Mouse (Mus musculus): ENCODE measurements around the gene Atp8b3. TPM values are rescaled to one million over a fixed set of nuclear protein-coding genes. Genes with fewer than 3 reads are reported as not detected.

Gene Atp8b3
- polyA plus RNA-seq, 1 experiment from 2014 or later = 0.37 TPM

DNA sequence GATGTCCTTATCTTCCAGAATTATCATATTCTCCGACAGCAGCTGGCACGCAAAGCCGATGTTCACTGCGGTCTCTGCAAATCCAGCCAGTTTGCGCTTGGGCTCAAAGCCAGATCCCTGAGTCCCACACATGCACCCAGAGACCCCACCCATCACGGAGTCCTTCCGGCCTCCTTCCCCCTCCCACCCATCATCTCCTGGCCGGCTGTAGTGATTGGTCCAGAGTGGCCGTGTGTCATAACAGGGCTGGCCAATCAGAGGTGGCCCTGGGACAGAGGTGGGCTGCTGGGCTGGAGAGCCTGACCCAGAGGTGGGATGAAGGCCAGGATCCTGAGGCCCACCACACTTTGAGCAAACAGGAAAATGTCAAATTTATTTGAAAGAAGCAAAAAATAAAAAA, 12.8 kb downstream of the Atp8b3 start:
- Histone ChIP-seq H3K27ac (replicated peaks; ENCODE audit: low read depth, low read length) (no peak overlapping the region), H3K4me3 (ENCODE audit: low read depth, low read length) (no peak overlapping the region)

DNA sequence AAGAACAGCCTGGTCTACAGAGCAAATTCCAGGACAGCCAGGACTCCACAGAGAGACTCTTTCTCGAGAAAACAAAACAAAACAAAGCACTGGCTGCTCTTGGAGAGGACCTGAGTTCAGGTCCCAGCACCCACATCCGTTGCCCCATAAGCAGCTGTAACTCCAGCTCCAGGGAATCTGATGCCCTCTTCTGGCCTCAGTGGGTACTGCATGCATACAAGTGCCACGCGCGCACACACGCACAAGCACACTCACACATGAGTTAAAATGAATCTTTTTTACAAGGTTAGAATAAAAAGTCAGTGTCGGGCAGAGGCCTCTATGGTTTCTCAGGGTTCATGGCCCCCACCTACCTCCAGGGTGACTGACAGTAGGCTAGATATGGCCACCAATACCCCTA, 15.6 kb downstream of the Atp8b3 start:
- ATAC-seq (ENCODE audit: insufficient number of reproducible peaks, low FRiP score, low TSS enrichment, low read depth) (no peak), DNase-seq (ENCODE audit: low spot score) (no peak)
- Histone ChIP-seq H3K4me2 (ENCODE audit: low read depth, severe bottlenecking) (no peak overlapping the region), H3K4me1 (ENCODE audit: control insufficient read depth, insufficient read depth, low read length) (no peaks in the 10 kb centered on the region), H3K9me3 (ENCODE audit: control insufficient read depth, low read length) (peaks cover 3% of the 10 kb centered on the region; the same call in 1 of the 2 replicates), H3K9ac (ENCODE audit: low read length) (no peak overlapping the region), H3K36me3 (ENCODE audit: control insufficient read depth, insufficient read depth, low read length) (no peaks in the 10 kb centered on the region), H3K27me3 (ENCODE audit: control insufficient read depth, insufficient read depth, low read length) (no peaks in the 10 kb centered on the region), H3K4me3 (ENCODE audit: low read depth, low read length) (no peak overlapping the region), H3K27ac (replicated peaks; ENCODE audit: low read depth, low read length) (no peak overlapping the region)
- WGBS = 92% methylated on average over 7 of the region's 7 CpGs

More for the DNA sequence above, 12.8 kb downstream of the Atp8b3 start:
- peak overlapping the region; percentile 5; the same call in 1 of the 2 replicates for H3K4me2 ChIP-seq (ENCODE audit: low read depth, severe bottlenecking)
- no peaks in the 10 kb centered on the region for H3K4me1 ChIP-seq (ENCODE audit: control insufficient read depth, insufficient read depth, low read length)
- no peak overlapping the region for H3K9ac ChIP-seq (ENCODE audit: low read length)
- no peaks in the 10 kb centered on the region for H3K36me3 ChIP-seq (ENCODE audit: control insufficient read depth, insufficient read depth, low read length)
- 24% methylated on average over 9 of the region's 9 CpGs for WGBS
- H3K9me3 ChIP-seq (ENCODE audit: control insufficient read depth, low read length) = no peaks in the 10 kb centered on the region
- peak; percentile 54 for DNase-seq (ENCODE audit: low spot score)
- H3K27me3 ChIP-seq (ENCODE audit: control insufficient read depth, insufficient read depth, low read length) = no peaks in the 10 kb centered on the region
- peak; percentile 85 for ATAC-seq (ENCODE audit: insufficient number of reproducible peaks, low FRiP score, low TSS enrichment, low read depth)

DNA sequence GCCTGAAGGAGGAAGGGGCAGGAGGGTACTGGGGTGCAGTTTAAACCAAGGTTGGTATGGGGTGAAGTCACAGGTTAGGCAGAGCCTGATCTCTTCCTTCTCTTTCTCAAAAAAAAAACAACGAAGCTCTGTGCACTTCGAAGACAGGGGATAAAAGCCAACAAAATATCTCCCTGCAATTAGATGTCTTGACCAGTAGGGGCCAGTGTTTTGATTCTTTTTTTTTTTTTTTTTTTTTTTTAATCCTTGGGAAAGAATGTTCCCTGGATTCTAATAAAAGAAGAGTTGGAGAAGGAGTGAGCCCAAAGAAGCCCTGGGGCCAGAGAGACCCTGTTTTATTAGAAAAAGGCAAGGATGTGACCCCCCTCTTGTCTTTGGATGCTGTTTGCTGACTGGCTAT, 19.6 kb downstream of the Atp8b3 start:
- Histone ChIP-seq H3K27ac (replicated peaks; ENCODE audit: low read depth, low read length) (no peak overlapping the region), H3K9me3 (ENCODE audit: control insufficient read depth, low read length) (peaks cover 3% of the 10 kb centered on the region; the same call in 1 of the 2 replicates), H3K4me2 (ENCODE audit: low read depth, severe bottlenecking) (no peak overlapping the region), H3K4me1 (ENCODE audit: control insufficient read depth, insufficient read depth, low read length) (no peaks in the 10 kb centered on the region), H3K9ac (ENCODE audit: low read length) (no peak overlapping the region), H3K4me3 (ENCODE audit: low read depth, low read length) (no peak overlapping the region), H3K27me3 (ENCODE audit: control insufficient read depth, insufficient read depth, low read length) (peaks cover 8% of the 10 kb centered on the region), H3K36me3 (ENCODE audit: control insufficient read depth, insufficient read depth, low read length) (no peaks in the 10 kb centered on the region)
- ATAC-seq (ENCODE audit: insufficient number of reproducible peaks, low FRiP score, low TSS enrichment, low read depth) = no peak
- WGBS = 80% methylated on average over 2 of the region's 2 CpGs
- DNase-seq (ENCODE audit: low spot score) = no peak

DNA sequence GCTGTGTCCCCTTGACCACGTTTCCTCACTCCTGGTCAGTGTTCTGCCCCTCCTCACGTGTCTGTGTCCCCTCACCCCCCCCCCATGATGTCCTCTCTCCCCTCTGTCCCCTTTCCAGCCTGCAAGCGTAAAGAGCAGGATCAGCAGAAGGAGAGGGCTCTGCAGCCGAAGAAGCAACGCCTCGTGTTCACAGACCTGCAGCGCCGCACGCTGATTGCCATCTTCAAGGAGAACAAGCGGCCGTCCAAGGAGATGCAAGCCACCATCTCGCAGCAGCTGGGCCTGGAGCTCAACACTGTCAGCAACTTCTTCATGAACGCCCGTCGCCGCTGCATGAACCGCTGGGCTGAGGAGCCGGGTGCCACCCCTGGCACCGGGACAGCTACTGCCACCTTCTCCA, 25.2 kb downstream of the Atp8b3 start:
- Histone ChIP-seq H3K27ac (replicated peaks; ENCODE audit: low read depth, low read length) (no peak overlapping the region), H3K9me3 (ENCODE audit: control insufficient read depth, low read length) (no peaks in the 10 kb centered on the region), H3K27me3 (ENCODE audit: control insufficient read depth, insufficient read depth, low read length) (peaks cover 27% of the 10 kb centered on the region), H3K9ac (ENCODE audit: low read length) (0 out of 2 replicates have a peak overlapping the region, but pooled peaks have one; percentile 8), H3K4me1 (ENCODE audit: control insufficient read depth, insufficient read depth, low read length) (no peaks in the 10 kb centered on the region), H3K4me3 (ENCODE audit: low read depth, low read length) (no peak overlapping the region), H3K36me3 (ENCODE audit: control insufficient read depth, insufficient read depth, low read length) (no peaks in the 10 kb centered on the region), H3K4me2 (ENCODE audit: low read depth, severe bottlenecking) (no peak overlapping the region)
- ATAC-seq (ENCODE audit: insufficient number of reproducible peaks, low FRiP score, low TSS enrichment, low read depth) (no peak), DNase-seq (ENCODE audit: low spot score) (no peak)
- 7% methylated on average over 19 of the region's 19 CpGs for WGBS

DNA sequence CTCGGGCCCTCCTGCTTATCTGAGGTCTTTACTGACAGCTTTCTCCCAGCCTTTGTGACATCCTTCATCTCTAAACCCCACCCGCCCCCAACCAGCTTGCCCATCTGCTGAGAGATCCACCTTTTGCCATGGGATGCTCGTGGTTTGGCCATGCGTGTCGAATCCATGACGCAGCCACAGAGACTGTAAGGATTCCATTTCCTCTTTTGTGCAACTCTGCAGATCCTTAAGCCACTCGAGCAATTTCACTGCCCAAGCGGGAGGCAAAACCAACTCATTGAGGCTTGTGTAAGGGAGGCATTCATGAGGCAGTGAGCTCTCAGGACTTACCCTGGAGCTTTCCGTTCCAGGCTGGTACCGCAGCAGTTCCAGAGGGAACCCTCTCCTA, 28.7 kb downstream of the Atp8b3 start:
- 56% methylated on average over 10 of the region's 10 CpGs for WGBS
- Histone ChIP-seq H3K27ac (replicated peaks; ENCODE audit: low read depth, low read length) (no peak overlapping the region), H3K4me2 (ENCODE audit: low read depth, severe bottlenecking) (no peak overlapping the region), H3K9ac (ENCODE audit: low read length) (no peak overlapping the region), H3K36me3 (ENCODE audit: control insufficient read depth, insufficient read depth, low read length) (no peaks in the 10 kb centered on the region), H3K9me3 (ENCODE audit: control insufficient read depth, low read length) (no peaks in the 10 kb centered on the region), H3K4me3 (ENCODE audit: low read depth, low read length) (no peak overlapping the region), H3K4me1 (ENCODE audit: control insufficient read depth, insufficient read depth, low read length) (no peaks in the 10 kb centered on the region), H3K27me3 (ENCODE audit: control insufficient read depth, insufficient read depth, low read length) (peaks cover 46% of the 10 kb centered on the region)
- DNase-seq (ENCODE audit: low spot score) (no peak), ATAC-seq (ENCODE audit: insufficient number of reproducible peaks, low FRiP score, low TSS enrichment, low read depth) (no peak)

DNA sequence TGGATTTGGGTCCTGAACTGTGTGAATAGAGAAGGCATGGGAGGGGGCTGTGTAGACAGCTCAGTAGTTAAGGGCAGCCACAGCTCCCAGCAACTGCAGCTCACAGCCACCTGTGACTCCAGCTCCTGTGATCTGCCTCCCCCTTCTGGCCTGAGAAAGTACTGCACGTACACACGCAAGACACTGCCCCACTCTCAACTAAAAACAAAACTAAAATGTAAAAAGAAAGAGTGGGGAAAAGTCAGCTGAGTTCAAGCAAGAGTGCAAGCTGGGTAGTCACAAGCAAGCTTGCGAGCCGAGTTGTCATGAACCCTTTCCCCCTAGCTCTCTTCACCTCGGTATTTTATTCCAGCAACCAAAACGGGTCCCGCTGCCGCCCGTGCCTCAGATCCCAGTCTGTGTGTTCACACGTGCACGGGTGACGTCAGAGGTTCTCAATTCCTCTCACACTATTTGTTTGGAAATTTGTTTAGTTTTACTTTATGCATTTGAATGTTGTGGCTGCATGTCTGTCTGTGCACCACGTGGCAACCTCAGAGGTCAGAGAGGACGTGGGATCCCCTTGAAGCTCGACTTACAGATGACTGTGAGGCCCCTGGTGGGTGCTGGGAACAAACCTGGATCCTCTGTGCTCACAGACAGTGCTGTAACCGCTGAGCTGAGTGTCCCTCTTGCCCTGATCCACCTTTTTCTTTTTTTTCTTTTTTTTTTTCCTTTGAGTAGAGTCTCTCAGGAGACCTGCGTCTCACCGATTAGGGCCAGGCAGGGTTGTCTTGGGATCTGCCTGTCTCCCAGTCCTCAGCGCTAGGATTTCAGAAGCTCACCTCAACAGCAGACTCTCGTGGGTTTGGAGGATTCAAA, 29.3 kb downstream of the Atp8b3 start:
- WGBS = 6% methylated on average over 20 of the region's 20 CpGs
- H3K36me3 ChIP-seq (ENCODE audit: control insufficient read depth, insufficient read depth, low read length) = no peaks in the 10 kb centered on the region
- H3K4me2 ChIP-seq (ENCODE audit: low read depth, severe bottlenecking) = peak overlapping the region; percentile 44
- H3K4me1 ChIP-seq (ENCODE audit: control insufficient read depth, insufficient read depth, low read length) = no peaks in the 10 kb centered on the region
- 0 out of 2 replicates have a peak overlapping the region, but pooled peaks have one; percentile 5 for H3K9ac ChIP-seq (ENCODE audit: low read length)
- peaks cover 47% of the 10 kb centered on the region for H3K27me3 ChIP-seq (ENCODE audit: control insufficient read depth, insufficient read depth, low read length)
- H3K27ac ChIP-seq (replicated peaks; ENCODE audit: low read depth, low read length) = no peak overlapping the region
- peak overlapping the region; percentile 14; the same call in 1 of the 2 replicates for H3K4me3 ChIP-seq (ENCODE audit: low read depth, low read length)
- H3K9me3 ChIP-seq (ENCODE audit: control insufficient read depth, low read length) = no peaks in the 10 kb centered on the region
- DNase-seq (ENCODE audit: low spot score) (peak; percentile 89), ATAC-seq (ENCODE audit: insufficient number of reproducible peaks, low FRiP score, low TSS enrichment, low read depth) (no peak)

DNA sequence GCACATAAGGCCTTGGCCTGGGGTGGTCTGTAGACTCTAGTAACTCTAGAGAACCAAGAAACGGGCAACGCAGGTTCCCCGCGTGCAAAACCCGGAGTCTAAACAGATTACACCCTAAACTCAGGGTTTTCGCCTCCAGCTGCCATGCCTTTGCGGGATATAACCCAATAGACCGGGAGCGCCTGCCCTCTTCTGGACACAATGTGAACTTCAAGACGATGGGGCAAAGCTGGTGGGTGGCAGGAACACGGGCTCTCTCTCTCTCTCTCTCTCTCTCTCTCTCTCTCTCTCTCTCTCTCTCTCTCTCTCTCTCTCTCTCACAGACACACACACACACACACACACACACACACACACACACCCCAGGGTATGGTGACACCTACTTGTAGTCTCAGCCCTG, 32.7 kb downstream of the Atp8b3 start:
- WGBS = under 1% methylated on average over 11 of the region's 11 CpGs
- Histone ChIP-seq H3K4me1 (ENCODE audit: control insufficient read depth, insufficient read depth, low read length) (peaks cover 8% of the 10 kb centered on the region; the same call in 1 of the 2 replicates), H3K4me3 (ENCODE audit: low read depth, low read length) (no peak overlapping the region), H3K4me2 (ENCODE audit: low read depth, severe bottlenecking) (no peak overlapping the region), H3K9ac (ENCODE audit: low read length) (no peak overlapping the region), H3K27ac (replicated peaks; ENCODE audit: low read depth, low read length) (no peak overlapping the region), H3K36me3 (ENCODE audit: control insufficient read depth, insufficient read depth, low read length) (no peaks in the 10 kb centered on the region), H3K9me3 (ENCODE audit: control insufficient read depth, low read length) (no peaks in the 10 kb centered on the region), H3K27me3 (ENCODE audit: control insufficient read depth, insufficient read depth, low read length) (peaks cover 58% of the 10 kb centered on the region)
- DNase-seq (ENCODE audit: low spot score) (peak; percentile 91), ATAC-seq (ENCODE audit: insufficient number of reproducible peaks, low FRiP score, low TSS enrichment, low read depth) (no peak)

DNA sequence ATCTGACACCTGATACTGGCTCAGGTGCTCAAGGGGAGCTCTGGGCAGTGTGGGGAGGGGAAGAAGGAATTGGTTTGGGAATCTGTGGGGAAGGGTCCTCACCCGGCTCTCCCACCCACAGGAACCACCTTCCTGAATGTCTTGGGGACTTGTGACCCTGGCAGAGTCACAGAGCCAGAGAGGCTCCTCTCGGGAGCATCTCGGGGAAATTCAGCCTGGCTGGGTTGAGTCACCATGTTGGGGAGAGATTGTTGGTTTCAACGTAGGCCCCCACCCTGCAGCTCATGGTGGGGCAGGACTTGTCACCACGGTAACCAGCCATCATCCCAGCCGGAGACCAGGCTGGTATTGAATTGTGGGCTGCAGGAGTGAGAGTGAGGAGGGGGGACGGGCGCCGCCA, 34.2 kb downstream of the Atp8b3 start:
- no peak overlapping the region for H3K4me3 ChIP-seq (ENCODE audit: low read depth, low read length)
- no peaks in the 10 kb centered on the region for H3K36me3 ChIP-seq (ENCODE audit: control insufficient read depth, insufficient read depth, low read length)
- H3K27ac ChIP-seq (replicated peaks; ENCODE audit: low read depth, low read length) = no peak overlapping the region
- no peaks in the 10 kb centered on the region for H3K9me3 ChIP-seq (ENCODE audit: control insufficient read depth, low read length)
- H3K4me2 ChIP-seq (ENCODE audit: low read depth, severe bottlenecking) = no peak overlapping the region
- ATAC-seq (ENCODE audit: insufficient number of reproducible peaks, low FRiP score, low TSS enrichment, low read depth) (no peak), DNase-seq (ENCODE audit: low spot score) (no peak)
- H3K4me1 ChIP-seq (ENCODE audit: control insufficient read depth, insufficient read depth, low read length) = peaks cover 8% of the 10 kb centered on the region; the same call in 1 of the 2 replicates
- H3K9ac ChIP-seq (ENCODE audit: low read length) = no peak overlapping the region
- peaks cover 68% of the 10 kb centered on the region for H3K27me3 ChIP-seq (ENCODE audit: control insufficient read depth, insufficient read depth, low read length)
- 1% methylated on average over 6 of the region's 9 CpGs for WGBS
